Mouse (Mus musculus): ENCODE data around the gene Rpl7l1. TPM values are rescaled to one million over a fixed set of nuclear protein-coding genes. Genes with fewer than 3 reads are reported as not detected.
A peak's percentile ranks its signal among the peaks of the same experiment; 100 is the strongest.
"Not testable (repeated sequence)": the region's sequence is repeated elsewhere in the genome, so short reads cannot be mapped to it uniquely, and the experiment has no call there.

The Rpl7l1 gene
- polyA plus RNA-seq, 1 experiment from 2014 or later, result 78.4 TPM

- H3K36me3 ChIP-seq (ENCODE audit: control insufficient read depth, insufficient read depth, low read length), result no peaks in the 10 kb centered on the region
- H3K4me1 ChIP-seq (ENCODE audit: control insufficient read depth, insufficient read depth, low read length), result peaks cover 15% of the 10 kb centered on the region
- H3K27ac ChIP-seq (ENCODE audit: low read length), result peak overlapping the region; percentile 82
- no peaks in the 10 kb centered on the region for H3K27me3 ChIP-seq (ENCODE audit: control insufficient read depth, insufficient read depth, low read depth, low read length)
- no peaks in the 10 kb centered on the region for H3K9me3 ChIP-seq (replicated peaks; ENCODE audit: control insufficient read depth, low read length, poor library complexity, severe bottlenecking)
- peak overlapping the region; percentile 87 for H3K9ac ChIP-seq (ENCODE audit: low read depth, low read length)
- H3K4me3 ChIP-seq (ENCODE audit: low read depth, low read length), result peak overlapping the region; percentile 85
- peak overlapping the region; percentile 91 for H3K4me2 ChIP-seq (ENCODE audit: low read length)
- peak; percentile 43; the same call in 1 of the 2 replicates for ATAC-seq
- WGBS, result 6% methylated on average over 5 of the region's 5 CpGs
These were observed 10.5 kb downstream of the Rpl7l1 start for GRCm38 (mm10) chr17:46772038-46772403.

GRCm38 (mm10) chr17:46771616-46772015, 10.9 kb downstream of the Rpl7l1 start:
- Histone ChIP-seq H3K27ac (ENCODE audit: low read length) (peak overlapping the region; percentile 82), H3K9ac (ENCODE audit: low read depth, low read length) (peak overlapping the region; percentile 87; the same call in 1 of the 2 replicates), H3K4me2 (ENCODE audit: low read length) (peak overlapping the region; percentile 91), H3K36me3 (ENCODE audit: control insufficient read depth, insufficient read depth, low read length) (no peaks in the 10 kb centered on the region), H3K9me3 (replicated peaks; ENCODE audit: control insufficient read depth, low read length, poor library complexity, severe bottlenecking) (no peaks in the 10 kb centered on the region), H3K27me3 (ENCODE audit: control insufficient read depth, insufficient read depth, low read depth, low read length) (no peaks in the 10 kb centered on the region), H3K4me3 (ENCODE audit: low read depth, low read length) (peak overlapping the region; percentile 85), H3K4me1 (ENCODE audit: control insufficient read depth, insufficient read depth, low read length) (peaks cover 15% of the 10 kb centered on the region)
- 63% methylated on average over 17 of the region's 17 CpGs for WGBS
- no peak for ATAC-seq

- Histone ChIP-seq H3K4me3 (ENCODE audit: low read depth, low read length) (no peak overlapping the region), H3K27ac (ENCODE audit: low read length) (no peak overlapping the region), H3K36me3 (ENCODE audit: control insufficient read depth, insufficient read depth, low read length) (no peaks in the 10 kb centered on the region), H3K9me3 (replicated peaks; ENCODE audit: control insufficient read depth, low read length, poor library complexity, severe bottlenecking) (no peaks in the 10 kb centered on the region), H3K4me1 (ENCODE audit: control insufficient read depth, insufficient read depth, low read length) (peaks cover 15% of the 10 kb centered on the region), H3K27me3 (ENCODE audit: control insufficient read depth, insufficient read depth, low read depth, low read length) (no peaks in the 10 kb centered on the region), H3K4me2 (ENCODE audit: low read length) (no peak overlapping the region), H3K9ac (ENCODE audit: low read depth, low read length) (no peak overlapping the region)
- 81% methylated on average over 4 of the region's 4 CpGs for WGBS
- ATAC-seq, result no peak
These were observed 11.4 kb downstream of the Rpl7l1 start for GRCm38 (mm10) chr17:46771025-46771424.

GRCm38 (mm10) chr17:46770546-46770945, 11.9 kb downstream of the Rpl7l1 start:
- Histone ChIP-seq H3K9ac (ENCODE audit: low read depth, low read length) (no peak overlapping the region), H3K27ac (ENCODE audit: low read length) (no peak overlapping the region), H3K9me3 (replicated peaks; ENCODE audit: control insufficient read depth, low read length, poor library complexity, severe bottlenecking) (no peaks in the 10 kb centered on the region), H3K4me3 (ENCODE audit: low read depth, low read length) (no peak overlapping the region), H3K27me3 (ENCODE audit: control insufficient read depth, insufficient read depth, low read depth, low read length) (no peaks in the 10 kb centered on the region), H3K4me2 (ENCODE audit: low read length) (no peak overlapping the region), H3K36me3 (ENCODE audit: control insufficient read depth, insufficient read depth, low read length) (no peaks in the 10 kb centered on the region), H3K4me1 (ENCODE audit: control insufficient read depth, insufficient read depth, low read length) (peaks cover 15% of the 10 kb centered on the region)
- no peak for ATAC-seq
- WGBS, result 90% methylated on average over 11 of the region's 11 CpGs

- H3K9me3 ChIP-seq (replicated peaks; ENCODE audit: control insufficient read depth, low read length, poor library complexity, severe bottlenecking), result no peaks in the 10 kb centered on the region
- H3K4me2 ChIP-seq (ENCODE audit: low read length), result no peak overlapping the region
- no peak overlapping the region for H3K27ac ChIP-seq (ENCODE audit: low read length)
- H3K36me3 ChIP-seq (ENCODE audit: control insufficient read depth, insufficient read depth, low read length), result no peaks in the 10 kb centered on the region
- H3K27me3 ChIP-seq (ENCODE audit: control insufficient read depth, insufficient read depth, low read depth, low read length), result no peaks in the 10 kb centered on the region
- no peak overlapping the region for H3K4me3 ChIP-seq (ENCODE audit: low read depth, low read length)
- WGBS, result 61% methylated on average over 8 of the region's 8 CpGs
- H3K9ac ChIP-seq (ENCODE audit: low read depth, low read length), result no peak overlapping the region
- peaks cover 6% of the 10 kb centered on the region for H3K4me1 ChIP-seq (ENCODE audit: control insufficient read depth, insufficient read depth, low read length)
- no peak for ATAC-seq
These were observed 14.6 kb downstream of the Rpl7l1 start for GRCm38 (mm10) chr17:46767868-46768267.

GRCm38 (mm10) chr17:46764916-46765315, 17.6 kb downstream of the Rpl7l1 start:
- H3K27me3 ChIP-seq (ENCODE audit: control insufficient read depth, insufficient read depth, low read depth, low read length); H3K4me2 ChIP-seq (ENCODE audit: low read length); H3K27ac ChIP-seq (ENCODE audit: low read length); H3K4me1 ChIP-seq (ENCODE audit: control insufficient read depth, insufficient read depth, low read length); H3K9me3 ChIP-seq (replicated peaks; ENCODE audit: control insufficient read depth, low read length, poor library complexity, severe bottlenecking); H3K9ac ChIP-seq (ENCODE audit: low read depth, low read length); ATAC-seq; H3K4me3 ChIP-seq (ENCODE audit: low read depth, low read length); H3K36me3 ChIP-seq (ENCODE audit: control insufficient read depth, insufficient read depth, low read length): not testable (repeated sequence)
- WGBS, result 72% methylated on average over 8 of the region's 9 CpGs

- ATAC-seq, result no peak
- Histone ChIP-seq H3K27ac (ENCODE audit: low read length) (no peak within 1 kb of the TSS), H3K4me3 (ENCODE audit: low read depth, low read length) (no peak within 1 kb of the TSS), H3K9ac (ENCODE audit: low read depth, low read length) (no peak within 1 kb of the TSS), H3K4me1 (ENCODE audit: control insufficient read depth, insufficient read depth, low read length) (no peaks in the 10 kb centered on the region), H3K36me3 (ENCODE audit: control insufficient read depth, insufficient read depth, low read length) (no peaks in the 10 kb centered on the region), H3K27me3 (ENCODE audit: control insufficient read depth, insufficient read depth, low read depth, low read length) (no peaks in the 10 kb centered on the region), H3K9me3 (replicated peaks; ENCODE audit: control insufficient read depth, low read length, poor library complexity, severe bottlenecking) (no peaks in the 10 kb centered on the region), H3K4me2 (ENCODE audit: low read length) (no peak within 1 kb of the TSS)
- WGBS, result 71% methylated on average over 2 of the region's 2 CpGs
These were observed 18.9 kb downstream of the Rpl7l1 start, which contains the start of gene Ptcra for GRCm38 (mm10) chr17:46763544-46763943. TSS of gene Ptcra (minus strand) at chr17:46763712.

- no peaks in the 10 kb centered on the region for H3K27me3 ChIP-seq (ENCODE audit: control insufficient read depth, insufficient read depth, low read depth, low read length)
- no peak overlapping the region for H3K27ac ChIP-seq (ENCODE audit: low read length)
- H3K4me1 ChIP-seq (ENCODE audit: control insufficient read depth, insufficient read depth, low read length), result no peaks in the 10 kb centered on the region
- no peak overlapping the region for H3K4me3 ChIP-seq (ENCODE audit: low read depth, low read length)
- H3K9ac ChIP-seq (ENCODE audit: low read depth, low read length), result no peak overlapping the region
- ATAC-seq, result no peak
- 81% methylated on average over 12 of the region's 12 CpGs for WGBS
- no peak overlapping the region for H3K4me2 ChIP-seq (ENCODE audit: low read length)
- no peaks in the 10 kb centered on the region for H3K36me3 ChIP-seq (ENCODE audit: control insufficient read depth, insufficient read depth, low read length)
- no peaks in the 10 kb centered on the region for H3K9me3 ChIP-seq (replicated peaks; ENCODE audit: control insufficient read depth, low read length, poor library complexity, severe bottlenecking)
These were observed 23.7 kb downstream of the Rpl7l1 start for GRCm38 (mm10) chr17:46758753-46759152.

GRCm38 (mm10) chr17:46751794-46752556, 30.5 kb downstream of the Rpl7l1 start, which contains the start of gene Cnpy3:
TSS of gene Cnpy3 (minus strand) at chr17:46752214.
- peak; percentile 99 for ATAC-seq
- H3K36me3 ChIP-seq (ENCODE audit: control insufficient read depth, insufficient read depth, low read length), result no peaks in the 10 kb centered on the region
- WGBS, result under 1% methylated on average over 55 of the region's 58 CpGs

More at GRCm38 (mm10) chr17:46751794-46752556, 30.5 kb downstream of the Rpl7l1 start, which contains the start of gene Cnpy3:
- Histone ChIP-seq H3K4me1 (ENCODE audit: control insufficient read depth, insufficient read depth, low read length) (peaks cover 17% of the 10 kb centered on the region), H3K4me2 (ENCODE audit: low read length) (peak within 1 kb of the TSS; percentile 89), H3K9ac (ENCODE audit: low read depth, low read length) (peak within 1 kb of the TSS; percentile 85), H3K27me3 (ENCODE audit: control insufficient read depth, insufficient read depth, low read depth, low read length) (no peaks in the 10 kb centered on the region), H3K9me3 (replicated peaks; ENCODE audit: control insufficient read depth, low read length, poor library complexity, severe bottlenecking) (no peaks in the 10 kb centered on the region), H3K27ac (ENCODE audit: low read length) (peak within 1 kb of the TSS; percentile 91), H3K4me3 (ENCODE audit: low read depth, low read length) (peak within 1 kb of the TSS; percentile 86)
